Mouse (Mus musculus) limb, embryonic 15.5 days (tissue): Measurements from ENCODE around the gene Ccdc3. TPM values are rescaled to one million over a fixed set of nuclear protein-coding genes. Genes with fewer than 3 reads are reported as not detected.
A peak's percentile ranks its signal among the peaks of the same experiment; 100 is the strongest.

Experiments
- ATAC-seq: fragments of 200-750 bp; cut with Nextera tagmentation; 2 replicates; pipeline ENCODE4 v1.8.0; 2017; ENCODE audit warnings: low read depth, moderate TSS enrichment; ENCODE audit not compliant: insufficient number of reproducible peaks, low FRiP score, low TSS enrichment
- H3K27ac ChIP-seq: fragments of 300-500 bp; sonication (generic); 2 replicates; pipeline ENCODE4 v1.5.1; 2015; ENCODE audit warnings: moderate library complexity, mild to moderate bottlenecking, inconsistent platforms
- H3K27me3 ChIP-seq: fragments of 300-500 bp; sonication (generic); 2 replicates; pipeline ENCODE4 v1.6.1; 2015; ENCODE audit warnings: inconsistent platforms
- H3K36me3 ChIP-seq: fragments of 300-500 bp; sonication (generic); 2 replicates; pipeline ENCODE4 v1.6.1; 2015; ENCODE audit warnings: inconsistent platforms
- H3K4me1 ChIP-seq: fragments of 300-500 bp; sonication (generic); 2 replicates; pipeline ENCODE4 v1.6.1; 2015; ENCODE audit warnings: inconsistent platforms
- H3K4me2 ChIP-seq: fragments of 300-500 bp; sonication (generic); 2 replicates; pipeline ENCODE4 v1.6.1; 2015; ENCODE audit warnings: mild to moderate bottlenecking, inconsistent platforms
- H3K4me3 ChIP-seq: fragments of 300-500 bp; sonication (generic); 2 replicates; pipeline ENCODE4 v1.5.1; 2015; ENCODE audit warnings: mild to moderate bottlenecking, inconsistent platforms
- H3K9ac ChIP-seq: fragments of 300-500 bp; sonication (generic); 2 replicates; pipeline ENCODE4 v1.6.1; 2015; ENCODE audit warnings: inconsistent platforms
- H3K9me3 ChIP-seq: fragments of 300-500 bp; sonication (generic); 2 replicates; pipeline ENCODE4 v1.6.1; 2016; ENCODE audit warnings: inconsistent platforms
- WGBS: fragments of 180-500 bp; shearing (Covaris S2); methylation state at CpG from one replicate; pipeline ENCODE4 v1.1.7; 2015; 5-methylcytosine and 5-hydroxymethylcytosine counted together
- polyA plus RNA-seq: library from polyadenylated mRNA; unstranded; fragments of >200 nt; fragmentation: Nextera tagmentation; extraction: Ambion mirVana; gene quantifications from 2 replicates; pipeline ENCODE4 v1.2.1, GENCODE M21; 2015

Ccdc3 gene
- polyA plus RNA-seq, 1 experiment from 2014 or later: 19.9 TPM

- no peak overlapping the region for H3K4me2 ChIP-seq
- 59% methylated on average over 5 of the region's 5 CpGs for WGBS
- no peaks in the 10 kb centered on the region for H3K36me3 ChIP-seq
- peaks cover 8% of the 10 kb centered on the region; the same call in 1 of the 2 replicates for H3K4me1 ChIP-seq
- H3K4me3 ChIP-seq: no peak overlapping the region
- no peaks in the 10 kb centered on the region for H3K9me3 ChIP-seq
- no peak overlapping the region for H3K27ac ChIP-seq
- ATAC-seq: no peak
- no peak overlapping the region for H3K9ac ChIP-seq
- H3K27me3 ChIP-seq: no peaks in the 10 kb centered on the region
These were observed 10.2 kb upstream of the Ccdc3 start for GRCm38 (mm10) chr2:5127369-5127768.

- 17% methylated on average over 3 of the region's 3 CpGs for WGBS
- H3K4me3 ChIP-seq: no peak overlapping the region
- H3K9ac ChIP-seq: no peak overlapping the region
- H3K4me2 ChIP-seq: no peak overlapping the region
- no peaks in the 10 kb centered on the region for H3K9me3 ChIP-seq
- H3K27ac ChIP-seq: no peak overlapping the region
- H3K36me3 ChIP-seq: no peaks in the 10 kb centered on the region
- H3K27me3 ChIP-seq: no peaks in the 10 kb centered on the region
- ATAC-seq: no peak
- H3K4me1 ChIP-seq: peaks cover 8% of the 10 kb centered on the region; the same call in 1 of the 2 replicates
These were observed 8.5 kb upstream of the Ccdc3 start for GRCm38 (mm10) chr2:5129099-5129498.

- Histone ChIP-seq H3K4me2 (no peak overlapping the region), H3K27ac (no peak overlapping the region), H3K9ac (no peak overlapping the region), H3K4me1 (peaks cover 8% of the 10 kb centered on the region; the same call in 1 of the 2 replicates), H3K27me3 (peaks cover 10% of the 10 kb centered on the region), H3K9me3 (no peaks in the 10 kb centered on the region), H3K4me3 (no peak overlapping the region), H3K36me3 (no peaks in the 10 kb centered on the region)
- WGBS: 81% methylated on average over 4 of the region's 4 CpGs
- ATAC-seq: no peak
These were observed 5.5 kb upstream of the Ccdc3 start for GRCm38 (mm10) chr2:5132046-5132445.

- no peak for ATAC-seq
- peaks cover 12% of the 10 kb centered on the region for H3K4me1 ChIP-seq
- no peak overlapping the region for H3K9ac ChIP-seq
- no peak overlapping the region for H3K4me3 ChIP-seq
- H3K27me3 ChIP-seq: peaks cover 32% of the 10 kb centered on the region
- H3K4me2 ChIP-seq: no peak overlapping the region
- no peaks in the 10 kb centered on the region for H3K36me3 ChIP-seq
- 84% methylated on average over 5 of the region's 5 CpGs for WGBS
- no peak overlapping the region for H3K27ac ChIP-seq
- H3K9me3 ChIP-seq: no peaks in the 10 kb centered on the region
These were observed 2.4 kb upstream of the Ccdc3 start for GRCm38 (mm10) chr2:5134959-5135743.

- H3K9me3 ChIP-seq: no peaks in the 10 kb centered on the region
- no peak overlapping the region for H3K4me2 ChIP-seq
- H3K36me3 ChIP-seq: no peaks in the 10 kb centered on the region
- ATAC-seq: no peak; the same call in 1 of the 2 replicates
- H3K9ac ChIP-seq: no peak overlapping the region
- H3K4me3 ChIP-seq: no peak overlapping the region
- WGBS: 52% methylated on average over 4 of the region's 4 CpGs
- H3K27me3 ChIP-seq: peaks cover 32% of the 10 kb centered on the region
- H3K4me1 ChIP-seq: peaks cover 12% of the 10 kb centered on the region
- no peak overlapping the region for H3K27ac ChIP-seq
These were observed 2.4 kb downstream of the Ccdc3 start for GRCm38 (mm10) chr2:5139961-5140360.

GRCm38 (mm10) chr2:5144446-5144845 lies 6.9 kb downstream of the Ccdc3 start:
- H3K27ac ChIP-seq: no peak overlapping the region
- H3K27me3 ChIP-seq: peaks cover 3% of the 10 kb centered on the region; the same call in 1 of the 2 replicates
- no peaks in the 10 kb centered on the region for H3K36me3 ChIP-seq
- WGBS: 28% methylated on average over 6 of the region's 6 CpGs
- H3K9me3 ChIP-seq: no peaks in the 10 kb centered on the region
- H3K4me3 ChIP-seq: no peak overlapping the region
- no peak overlapping the region for H3K4me2 ChIP-seq
- no peaks in the 10 kb centered on the region for H3K4me1 ChIP-seq
- ATAC-seq: 0 out of 2 replicates have a peak, but pooled peaks have one; percentile 40
- H3K9ac ChIP-seq: no peak overlapping the region

- Histone ChIP-seq H3K36me3 (no peaks in the 10 kb centered on the region), H3K4me2 (no peak overlapping the region), H3K9ac (no peak overlapping the region), H3K27me3 (no peaks in the 10 kb centered on the region), H3K4me1 (no peaks in the 10 kb centered on the region), H3K9me3 (no peaks in the 10 kb centered on the region), H3K4me3 (no peak overlapping the region), H3K27ac (no peak overlapping the region)
- WGBS: 41% methylated on average over 2 of the region's 2 CpGs
- no peak for ATAC-seq
These were observed 10.3 kb downstream of the Ccdc3 start for GRCm38 (mm10) chr2:5147907-5148306.

- Histone ChIP-seq H3K27ac (no peak overlapping the region), H3K9ac (no peak overlapping the region), H3K4me3 (no peak overlapping the region), H3K4me2 (no peak overlapping the region), H3K9me3 (no peaks in the 10 kb centered on the region), H3K36me3 (no peaks in the 10 kb centered on the region), H3K27me3 (no peaks in the 10 kb centered on the region), H3K4me1 (peaks cover 10% of the 10 kb centered on the region)
- 92% methylated on average over 5 of the region's 5 CpGs for WGBS
- ATAC-seq: no peak
These were observed 17.1 kb downstream of the Ccdc3 start for GRCm38 (mm10) chr2:5154711-5155110.

GRCm38 (mm10) chr2:5160236-5160848 lies 22.8 kb downstream of the Ccdc3 start:
- H3K36me3 ChIP-seq: no peaks in the 10 kb centered on the region
- H3K27me3 ChIP-seq: no peaks in the 10 kb centered on the region
- no peak overlapping the region for H3K9ac ChIP-seq
- ATAC-seq: no peak
- H3K27ac ChIP-seq: no peak overlapping the region
- no peaks in the 10 kb centered on the region for H3K9me3 ChIP-seq
- peaks cover 10% of the 10 kb centered on the region for H3K4me1 ChIP-seq
- 79% methylated on average over 11 of the region's 11 CpGs for WGBS
- H3K4me2 ChIP-seq: no peak overlapping the region
- no peak overlapping the region for H3K4me3 ChIP-seq

- no peak for ATAC-seq
- Histone ChIP-seq H3K9me3 (no peaks in the 10 kb centered on the region), H3K4me2 (no peak overlapping the region), H3K4me1 (peaks cover 10% of the 10 kb centered on the region), H3K4me3 (no peak overlapping the region), H3K36me3 (no peaks in the 10 kb centered on the region), H3K27ac (no peak overlapping the region), H3K27me3 (no peaks in the 10 kb centered on the region), H3K9ac (no peak overlapping the region)
- 71% methylated on average over 11 of the region's 11 CpGs for WGBS
These were observed 23.6 kb downstream of the Ccdc3 start for GRCm38 (mm10) chr2:5161002-5161745.

- H3K4me3 ChIP-seq: no peak overlapping the region
- peaks cover 8% of the 10 kb centered on the region for H3K4me1 ChIP-seq
- H3K9me3 ChIP-seq: no peaks in the 10 kb centered on the region
- H3K4me2 ChIP-seq: no peak overlapping the region
- 84% methylated on average over 3 of the region's 3 CpGs for WGBS
- H3K27ac ChIP-seq: no peak overlapping the region
- no peak for ATAC-seq
- no peak overlapping the region for H3K9ac ChIP-seq
- H3K36me3 ChIP-seq: no peaks in the 10 kb centered on the region
- H3K27me3 ChIP-seq: no peaks in the 10 kb centered on the region
These were observed 24.5 kb downstream of the Ccdc3 start for GRCm38 (mm10) chr2:5161908-5162674.
